Comparison of ENCODE assay signal across 15 mouse cellular contexts in genomic region chr5:108109346-108109745, GRCm38 (mm10).
"Had no signal": no experiment of that assay in that cellular context is flagged by ENCODE, and none has a peak within 500 bp of the region (broad histone marks: within the 10 kb centered on the region; RNA-seq: fewer than 3 reads in every experiment).

No protein-coding gene starts in this region.

- DNase-seq: kidney, postnatal 10 days; liver; lung, postnatal 14 days; retina, postnatal 1 day; right cerebral cortex, postnatal 4 days; spleen, adult 18-20 months; thymus, postnatal 36 days had no signal

- H3K27me3 ChIP-seq: lung, embryonic 15.5 days; megakaryocyte, embryonic 14.5 days; midbrain, embryonic 12.5 days; neural tube, embryonic 13.5 days; stomach, embryonic 15.5 days had no signal

- H3K4me1 ChIP-seq: lung, embryonic 15.5 days; megakaryocyte, embryonic 14.5 days; midbrain, embryonic 12.5 days; neural tube, embryonic 13.5 days; stomach, embryonic 15.5 days had no signal

- H3K4me2 ChIP-seq: lung, embryonic 15.5 days; midbrain, embryonic 12.5 days; neural tube, embryonic 13.5 days; stomach, embryonic 15.5 days had no signal

- H3K4me3 ChIP-seq: left cerebral cortex, adult 2 months; lung, embryonic 15.5 days; megakaryocyte, embryonic 14.5 days; midbrain, embryonic 12.5 days; neural tube, embryonic 13.5 days; stomach, embryonic 15.5 days had no signal

- ATAC-seq: midbrain, embryonic 16.5 days had no signal

- H3K27ac ChIP-seq: left cerebral cortex, adult 2 months; lung, embryonic 15.5 days; macrophage; midbrain, embryonic 12.5 days; neural tube, embryonic 13.5 days; stomach, embryonic 15.5 days had no signal

- H3K9me3 ChIP-seq: lung, embryonic 15.5 days; megakaryocyte, embryonic 14.5 days; midbrain, embryonic 12.5 days; neural tube, embryonic 13.5 days; stomach, embryonic 15.5 days had no signal

- H3K9ac ChIP-seq: lung, embryonic 15.5 days; midbrain, embryonic 12.5 days; neural tube, embryonic 13.5 days; stomach, embryonic 15.5 days had no signal
